Mouse (Mus musculus): Measurements from ENCODE around the gene Spock1.

The Spock1 gene

DNA sequence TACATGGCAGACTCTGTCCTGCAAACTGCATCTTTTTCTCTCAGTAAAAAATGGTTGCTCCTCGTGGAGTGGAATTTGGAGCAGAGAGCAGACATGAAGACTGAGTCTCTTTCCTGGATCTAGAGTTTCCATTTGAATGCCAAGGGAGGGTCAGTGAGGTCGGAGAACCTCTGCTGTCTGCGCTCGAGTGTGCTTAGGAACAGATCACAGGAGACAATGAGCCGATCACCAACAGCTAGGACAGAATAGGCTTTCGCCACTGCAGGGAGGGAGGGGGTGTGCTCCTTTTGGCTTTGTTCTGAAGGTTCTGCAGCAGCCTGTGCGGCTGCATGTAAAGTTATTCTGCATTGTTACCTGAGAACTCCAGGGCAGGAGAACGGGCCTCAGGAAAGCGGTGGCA lies 49.6 kb downstream of the Spock1 start:
- no peak for DNase-seq (ENCODE audit: low spot score)

- DNase-seq (ENCODE audit: low spot score), result no peak
Observed at GRCm38 (mm10) chr13:57857016-57857415, 51.1 kb downstream of the Spock1 start.

DNA sequence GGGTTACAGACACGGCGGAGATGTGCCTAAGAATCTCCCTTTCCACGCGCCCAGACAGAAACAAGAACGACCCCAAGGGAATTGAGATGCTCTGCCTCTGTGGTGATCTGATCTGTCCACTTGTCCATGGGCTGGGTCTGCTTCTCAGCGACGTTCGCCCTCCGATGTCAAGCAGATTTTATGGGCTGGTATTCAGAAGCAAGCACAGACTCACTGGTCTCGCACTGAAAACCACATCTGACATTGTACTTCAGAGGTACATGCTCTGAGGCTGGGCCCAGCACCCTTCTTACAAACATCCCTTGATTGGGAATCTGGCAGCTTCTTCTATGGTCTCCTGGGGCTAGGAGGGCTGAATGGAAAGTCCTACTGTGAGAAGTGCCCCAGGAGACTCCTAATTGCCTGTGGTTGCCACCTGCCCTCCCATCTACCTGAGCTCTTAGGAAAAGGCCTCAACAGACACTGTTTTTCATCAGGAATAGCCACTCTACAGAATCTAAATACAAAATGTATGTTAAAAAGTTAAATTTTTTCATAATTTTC lies 51.8 kb downstream of the Spock1 start:
- no peak for DNase-seq (ENCODE audit: low spot score)

GRCm38 (mm10) chr13:57855766-57856165 lies 52.4 kb downstream of the Spock1 start:
- no peak for DNase-seq (ENCODE audit: low spot score)

DNA sequence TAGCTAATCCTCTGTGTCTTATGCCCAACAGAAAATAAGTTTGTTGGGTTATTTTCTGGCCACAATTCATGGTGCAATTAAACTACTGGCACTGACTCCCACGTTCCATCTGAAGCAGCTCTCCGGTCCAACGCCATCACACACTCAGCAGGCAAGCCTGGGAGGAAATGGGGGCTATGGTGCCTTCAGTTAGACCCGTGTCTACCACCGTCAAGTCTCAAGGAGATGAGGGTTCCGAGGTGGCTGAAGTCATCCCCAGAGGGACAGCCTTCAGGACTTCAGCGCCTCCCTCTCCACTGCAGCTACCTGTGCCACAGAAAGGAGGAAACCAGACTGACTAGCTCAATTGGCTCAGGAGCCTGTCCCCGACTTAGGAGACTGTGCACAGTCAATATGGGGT lies 53.7 kb downstream of the Spock1 start:
- DNase-seq (ENCODE audit: low spot score), result no peak

- DNase-seq (ENCODE audit: low spot score), result no peak
Observed at GRCm38 (mm10) chr13:57853621-57854020, 54.5 kb downstream of the Spock1 start.

- DNase-seq (ENCODE audit: low spot score), result no peak
Observed at GRCm38 (mm10) chr13:57853156-57853555, 55.0 kb downstream of the Spock1 start.

DNA sequence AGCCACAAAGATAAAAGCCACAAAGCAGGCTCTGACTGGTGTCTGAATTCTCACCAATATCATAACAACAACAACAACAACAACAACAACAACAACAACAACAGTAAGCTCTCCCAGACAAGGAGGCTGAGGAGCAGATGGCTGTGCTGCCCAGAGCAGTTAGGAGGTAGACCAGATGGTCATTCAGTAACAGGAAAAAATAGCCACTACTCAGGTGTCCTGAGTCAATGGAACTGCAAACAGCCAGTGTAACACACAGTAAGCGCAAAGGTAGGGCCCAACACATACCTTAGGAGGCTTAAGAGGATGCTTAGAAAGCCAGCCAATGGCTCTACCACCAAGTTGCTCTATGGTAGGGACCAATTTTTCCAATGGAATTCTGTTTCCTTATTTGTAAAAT lies 59.2 kb downstream of the Spock1 start:
- no peak for DNase-seq (ENCODE audit: low spot score)

- no peak for DNase-seq (ENCODE audit: low spot score)
Observed at GRCm38 (mm10) chr13:57847101-57847500, 61.0 kb downstream of the Spock1 start.

DNA sequence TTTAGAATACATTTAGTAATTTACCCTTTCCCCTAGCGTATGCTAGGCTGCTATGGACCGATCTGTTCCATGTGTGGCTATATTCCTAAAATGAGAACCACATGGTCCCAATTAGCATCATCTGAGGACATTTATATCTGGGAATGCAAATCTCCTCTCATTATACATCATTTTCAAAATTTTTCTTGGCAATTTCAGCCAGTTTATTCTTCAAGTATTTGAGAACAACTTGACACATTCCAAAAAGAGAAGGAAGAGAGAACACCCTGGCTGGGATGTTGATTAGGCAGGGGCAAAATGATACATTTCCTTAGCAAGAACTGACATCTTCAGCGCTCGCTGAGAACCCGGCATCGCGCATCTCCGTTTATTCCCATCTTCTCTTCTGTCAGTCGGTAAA lies 61.7 kb downstream of the Spock1 start:
- DNase-seq (ENCODE audit: low spot score), result no peak

DNA sequence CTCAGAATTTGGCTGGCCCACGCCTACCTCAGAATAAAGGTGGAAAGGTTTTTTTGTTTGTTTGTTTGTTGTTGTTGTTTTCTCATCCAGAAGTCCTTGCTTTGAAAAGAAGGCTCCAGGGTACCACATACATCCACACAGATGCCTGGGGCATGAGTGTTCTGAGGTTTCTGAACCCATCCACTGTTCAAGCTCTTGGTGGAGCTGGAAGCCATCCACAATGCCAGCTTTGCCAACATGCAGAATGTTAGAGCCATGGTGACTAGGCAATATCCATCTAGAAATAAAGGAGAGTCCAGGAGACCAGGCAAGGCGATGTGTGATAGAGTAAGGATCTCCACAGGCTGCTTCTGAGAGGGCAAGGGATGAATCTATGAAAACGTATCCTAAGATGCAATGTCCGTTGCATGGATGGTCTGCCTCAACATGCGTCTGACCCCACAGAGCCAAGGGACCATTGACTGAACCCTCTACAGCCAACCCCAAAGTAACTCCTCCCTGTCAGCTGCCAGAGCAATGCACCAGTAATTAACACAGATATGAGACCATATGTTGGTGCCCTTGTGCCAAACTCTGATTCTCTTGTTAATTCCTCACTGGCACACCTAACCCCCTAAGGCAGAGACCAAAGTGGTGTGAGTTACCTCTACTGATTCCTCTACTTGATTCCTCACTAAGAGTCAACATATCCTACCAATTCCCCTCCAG lies 66.8 kb downstream of the Spock1 start:
- DNase-seq (ENCODE audit: low spot score), result no peak

DNA sequence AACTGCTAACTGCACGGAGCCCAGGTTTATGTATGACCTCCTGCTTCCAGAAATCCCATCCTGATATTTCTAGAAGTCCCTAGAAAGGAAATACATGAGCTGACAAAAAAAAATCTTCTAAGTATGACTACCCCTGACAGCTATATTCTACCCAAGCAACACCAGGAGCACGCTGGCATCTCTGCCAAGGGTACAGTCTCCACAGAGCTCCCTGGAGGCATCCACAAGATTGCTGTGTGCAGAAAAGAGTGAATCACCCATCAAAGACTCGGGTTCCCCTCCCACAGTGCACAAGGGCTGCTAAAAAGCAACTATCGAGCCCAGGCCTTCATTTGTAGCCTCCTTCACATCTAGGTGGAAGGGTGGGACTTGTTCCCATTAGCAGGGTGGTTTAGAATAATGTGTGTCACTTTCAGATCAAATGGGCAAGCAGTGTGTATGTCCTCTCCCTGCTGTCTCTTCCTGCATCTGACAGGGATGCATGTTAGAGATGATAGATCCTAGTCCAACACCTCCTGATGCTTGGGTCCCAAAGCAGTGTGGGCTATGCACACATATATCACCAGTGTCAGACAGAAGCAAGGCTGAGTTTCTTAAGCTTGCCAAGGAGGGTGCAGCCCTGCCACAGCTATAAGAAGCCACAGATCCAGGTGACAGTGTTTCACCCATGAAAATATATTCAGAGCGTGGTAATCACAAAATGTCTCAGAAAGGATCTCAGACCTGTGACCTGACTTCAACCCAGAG lies 70.3 kb downstream of the Spock1 start:
- no peak for DNase-seq (ENCODE audit: low spot score)

- DNase-seq (ENCODE audit: low spot score), result no peak
Observed at GRCm38 (mm10) chr13:57831374-57832163, 76.6 kb downstream of the Spock1 start.

DNA sequence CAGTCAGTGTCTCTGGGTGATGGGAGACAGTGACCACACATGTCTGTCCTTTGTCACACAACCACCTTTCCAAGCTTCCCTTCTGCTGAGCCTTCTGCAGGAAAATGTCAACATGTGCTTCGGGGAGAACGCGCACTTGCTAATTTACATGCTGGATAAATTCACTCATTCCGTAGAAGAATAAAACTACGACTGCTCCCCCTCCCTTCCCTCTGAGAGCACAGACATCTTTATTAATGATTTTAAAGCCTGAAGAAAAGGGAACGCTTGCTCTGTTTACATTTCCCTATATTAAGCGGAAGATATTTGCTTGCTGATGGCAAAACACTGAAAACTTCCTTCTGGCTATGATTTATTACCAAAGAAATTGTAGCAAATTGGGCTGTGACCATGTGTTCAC lies 77.2 kb downstream of the Spock1 start:
- no peak for DNase-seq (ENCODE audit: low spot score)

DNA sequence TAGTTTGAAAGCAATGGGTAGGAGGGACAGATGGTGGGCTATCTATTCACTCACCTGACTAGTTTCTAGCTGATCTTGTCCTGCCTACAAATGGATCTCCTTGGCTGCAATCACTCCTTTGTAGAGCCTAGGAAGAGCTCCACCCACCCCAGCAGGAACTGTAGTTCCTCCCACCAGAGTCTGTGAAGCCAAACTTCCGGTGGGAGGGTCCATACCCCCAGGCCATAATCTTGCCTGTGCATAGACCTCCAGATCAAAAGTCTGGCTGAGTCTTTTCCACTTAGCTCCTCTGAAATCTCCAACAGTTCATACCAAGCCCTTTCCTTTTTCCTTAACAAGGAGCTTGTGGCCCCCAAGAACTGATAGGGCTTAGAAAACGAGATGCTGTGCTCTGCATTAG lies 78.0 kb downstream of the Spock1 start:
- DNase-seq (ENCODE audit: low spot score), result no peak

GRCm38 (mm10) chr13:57816276-57816675 lies 91.9 kb downstream of the Spock1 start:
- DNase-seq (ENCODE audit: low spot score), result no peak

GRCm38 (mm10) chr13:57812643-57813042 lies 95.5 kb downstream of the Spock1 start:
- DNase-seq (ENCODE audit: low spot score), result no peak

DNA sequence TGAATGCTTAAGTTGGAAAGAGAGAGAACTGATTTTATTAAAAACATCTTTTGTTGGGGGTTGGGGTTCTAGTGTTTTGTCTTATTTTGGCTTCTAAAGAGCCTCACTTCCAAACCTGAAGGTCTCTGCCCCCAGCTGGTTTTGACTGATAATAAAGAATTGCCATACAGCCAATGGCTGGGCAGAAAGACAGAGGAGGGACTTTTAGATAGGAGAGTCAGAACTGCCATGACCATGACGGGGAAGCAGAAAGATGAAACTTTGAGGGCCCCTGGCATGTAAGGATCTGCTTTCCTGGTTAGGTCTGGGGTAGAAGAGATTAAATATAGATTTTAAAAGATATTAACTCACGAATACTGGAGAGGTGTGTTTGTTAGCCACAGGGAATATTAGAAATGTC lies 96.9 kb downstream of the Spock1 start:
- DNase-seq (ENCODE audit: low spot score), result no peak

DNA sequence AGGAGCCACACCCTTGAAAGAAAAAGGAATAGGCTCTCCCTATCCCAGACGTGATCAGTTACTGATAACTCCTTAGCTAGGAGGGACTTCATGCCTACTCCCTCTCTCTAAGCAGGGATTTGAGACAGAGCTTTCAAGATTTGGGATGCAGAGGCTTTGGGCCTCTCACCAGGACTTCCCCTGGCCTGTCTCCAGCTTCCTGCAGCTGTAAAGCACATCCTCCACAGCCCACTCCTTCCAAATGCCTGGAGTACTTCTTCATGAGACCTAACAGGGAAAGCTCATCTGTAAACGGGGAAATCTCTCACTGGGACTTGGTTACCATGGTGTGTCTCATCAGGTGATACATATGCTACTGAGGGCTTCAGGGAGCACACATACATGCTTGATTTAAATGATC lies 97.3 kb downstream of the Spock1 start:
- no peak for DNase-seq (ENCODE audit: low spot score)

DNA sequence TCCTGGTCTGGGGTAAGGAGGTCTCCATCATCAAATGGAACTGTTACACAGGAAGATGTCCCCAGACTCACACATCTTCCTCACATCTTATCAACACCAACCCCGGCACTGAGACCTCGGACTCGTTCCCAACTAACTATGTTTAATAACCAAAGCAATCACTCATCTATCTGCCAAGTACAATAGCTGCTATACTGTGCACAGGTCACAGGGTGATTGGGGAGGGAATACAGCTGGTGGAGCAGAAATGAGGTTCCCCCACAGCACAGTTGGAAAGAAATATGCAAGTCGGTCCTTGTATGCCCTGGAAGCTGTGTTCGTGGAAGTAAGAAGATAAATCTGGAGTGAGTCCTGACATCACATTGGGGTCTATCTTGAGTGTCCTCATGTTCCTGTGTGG lies 98.0 kb downstream of the Spock1 start:
- no peak for DNase-seq (ENCODE audit: low spot score)

DNA sequence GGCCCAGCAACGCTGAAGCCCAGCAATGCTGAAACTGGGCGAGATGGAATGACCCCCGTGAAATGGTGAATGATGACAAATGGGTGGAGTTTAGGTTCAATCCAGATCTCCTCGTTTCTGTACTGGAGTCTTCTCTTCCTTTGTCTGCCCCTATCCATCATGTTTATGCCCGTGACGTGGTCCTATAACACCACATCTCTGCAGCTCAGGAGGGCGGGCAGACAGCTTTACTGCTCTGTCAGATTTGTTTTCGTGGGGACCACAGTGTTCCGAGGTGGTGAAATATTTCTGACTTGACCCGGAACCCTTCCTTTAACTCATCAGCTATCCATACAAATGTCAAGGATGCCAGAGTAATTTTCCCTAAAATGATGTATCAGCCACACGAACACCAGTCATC lies 98.5 kb downstream of the Spock1 start:
- DNase-seq (ENCODE audit: low spot score), result no peak

DNA sequence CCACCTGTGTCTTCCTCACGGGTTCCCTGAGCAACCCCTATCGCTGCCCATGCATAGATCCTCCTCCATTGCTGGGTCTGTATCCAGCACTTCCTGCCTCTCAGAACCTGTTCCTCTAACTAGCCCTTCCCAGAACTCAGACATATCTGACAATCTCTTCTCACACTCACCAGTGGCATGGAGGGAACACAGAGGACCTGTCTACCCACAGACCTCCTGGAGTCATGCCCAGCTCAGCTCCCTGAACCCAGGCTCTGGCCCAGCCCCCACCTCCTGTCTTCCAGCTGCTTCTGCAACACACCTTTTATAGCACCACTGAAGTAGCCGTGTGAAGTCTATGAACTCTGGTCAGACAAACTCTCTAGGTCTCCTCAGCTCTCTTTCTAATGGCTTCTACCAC lies 101.3 kb downstream of the Spock1 start:
- DNase-seq (ENCODE audit: low spot score), result no peak

DNA sequence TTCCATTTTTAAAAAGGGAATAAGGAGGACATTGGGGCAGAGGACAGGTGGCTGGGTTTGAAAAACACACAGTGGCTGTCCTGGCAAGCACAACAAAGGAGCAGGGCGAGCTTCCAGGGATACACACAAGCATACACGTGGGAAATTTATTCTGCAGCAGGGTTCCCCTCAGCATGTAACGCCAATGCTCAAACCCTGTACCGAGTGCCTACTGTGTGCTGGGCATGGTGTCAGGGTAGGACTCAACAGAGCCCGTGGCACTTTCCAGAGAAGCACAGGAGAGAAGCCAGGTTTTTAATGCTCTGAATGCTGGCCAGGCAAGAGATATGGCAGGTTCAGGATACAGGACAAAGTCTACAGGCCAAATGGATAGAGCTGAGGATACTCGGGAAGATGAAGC lies 101.8 kb downstream of the Spock1 start:
- no peak for DNase-seq (ENCODE audit: low spot score)

Data from ovary, postnatal 36 days (tissue).